Mouse (Mus musculus) kidney, embryonic 14.5 days (tissue): Measurements from ENCODE around the gene Cep350. TPM values are rescaled to one million over a fixed set of nuclear protein-coding genes. Genes with fewer than 3 reads are reported as not detected.

Experiments
- ATAC-seq: fragments of 200-750 bp; cut with Nextera tagmentation; 2 replicates; pipeline ENCODE4 v1.8.0; 2017; ENCODE audit warnings: moderate number of reproducible peaks, mild to moderate bottlenecking, moderate TSS enrichment, moderate library complexity; ENCODE audit not compliant: low FRiP score, low TSS enrichment
- H3K27ac ChIP-seq: fragments of 300-500 bp; sonication (generic); 2 replicates; pipeline ENCODE4 v1.5.1; 2014; ENCODE audit warnings: low read depth, mild to moderate bottlenecking, low read length, moderate library complexity, mixed read lengths
- H3K27me3 ChIP-seq: fragments of 300-500 bp; sonication (generic); 2 replicates; pipeline ENCODE4 v1.6.1; 2014; ENCODE audit warnings: mild to moderate bottlenecking, low read length; ENCODE audit not compliant: control insufficient read depth, insufficient read depth
- H3K36me3 ChIP-seq: fragments of 300-500 bp; sonication (generic); 2 replicates; pipeline ENCODE4 v1.6.1; 2014; ENCODE audit warnings: low read length, mixed read lengths; ENCODE audit not compliant: control insufficient read depth, insufficient read depth
- H3K4me1 ChIP-seq: fragments of 300-500 bp; sonication (generic); 2 replicates; pipeline ENCODE4 v1.6.1; 2014; ENCODE audit warnings: low read length, mixed read lengths; ENCODE audit not compliant: control insufficient read depth, insufficient read depth
- H3K4me2 ChIP-seq: fragments of 300-500 bp; sonication (generic); replicated peaks from 2 replicates; pipeline ENCODE4 v1.6.1; 2014; ENCODE audit warnings: low read depth, mild to moderate bottlenecking, low read length
- H3K4me3 ChIP-seq: fragments of 300-500 bp; sonication (generic); 2 replicates; pipeline ENCODE4 v1.5.1; 2014; ENCODE audit warnings: mild to moderate bottlenecking, low read length
- H3K9ac ChIP-seq: fragments of 300-500 bp; sonication (generic); 2 replicates; pipeline ENCODE4 v1.6.1; 2014; ENCODE audit warnings: low read depth, mild to moderate bottlenecking, low read length, moderate library complexity
- H3K9me3 ChIP-seq: fragments of 300-500 bp; sonication (generic); 2 replicates; pipeline ENCODE4 v1.6.1; 2016; ENCODE audit warnings: low read length; ENCODE audit not compliant: control insufficient read depth
- WGBS: fragments of 180-500 bp; shearing (Covaris S2); extraction: QIAGEN DNeasy Blood & Tissue Kit; methylation state at CpG from one replicate; pipeline ENCODE4 v1.1.7; 2014; 5-methylcytosine and 5-hydroxymethylcytosine counted together
- polyA plus RNA-seq: library from polyadenylated mRNA; unstranded; fragments of >200 nt; fragmentation: Nextera tagmentation; extraction: Ambion mirVana; gene quantifications from 2 replicates; pipeline ENCODE4 v1.2.1, GENCODE M21; 2014

Cep350 gene
- polyA plus RNA-seq, 1 experiment from 2014 or later = 16.3 TPM

DNA sequence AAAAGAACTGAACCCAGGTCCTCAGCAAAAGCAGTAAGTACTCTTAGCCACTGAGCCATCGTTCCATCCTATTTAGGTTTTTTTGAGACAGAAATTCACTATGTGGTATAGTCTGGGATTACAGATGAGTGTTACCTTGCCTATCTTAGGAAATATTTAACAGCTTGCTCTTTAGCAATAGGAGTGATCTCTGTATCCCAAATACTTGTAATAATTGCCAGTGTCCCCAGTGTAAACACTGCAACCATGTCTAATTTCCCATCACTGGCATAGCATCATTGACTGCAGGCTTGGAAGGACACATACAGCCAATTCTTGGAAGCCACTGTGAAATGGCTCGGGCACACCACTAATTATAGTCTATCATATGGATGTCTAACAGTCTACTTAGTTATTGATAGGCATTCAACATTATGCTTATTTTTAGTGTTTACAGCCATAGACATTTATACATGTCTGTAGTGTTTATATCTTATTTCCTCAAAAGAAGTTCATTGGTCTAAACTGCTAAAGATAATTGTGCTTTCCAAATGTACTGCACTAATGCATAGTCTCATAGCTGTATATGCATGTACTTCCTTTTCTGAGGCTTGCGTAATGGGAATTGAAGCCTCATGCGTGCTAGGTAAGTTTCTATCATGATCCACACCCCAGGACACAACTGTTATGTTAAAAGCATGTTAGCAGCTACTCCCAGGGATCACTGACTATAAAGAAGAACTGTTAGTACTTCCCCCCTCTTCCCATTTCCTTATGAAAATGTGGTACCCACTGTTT lies 146.9 kb downstream of the Cep350 start:
- Histone ChIP-seq H3K4me3 (no peak overlapping the region), H3K4me1 (peaks cover 9% of the 10 kb centered on the region; the same call in 1 of the 2 replicates), H3K4me2 (no peak overlapping the region), H3K27me3 (no peaks in the 10 kb centered on the region), H3K9me3 (no peaks in the 10 kb centered on the region), H3K36me3 (no peaks in the 10 kb centered on the region), H3K9ac (no peak overlapping the region), H3K27ac (no peak overlapping the region)
- 85% methylated on average over 4 of the region's 4 CpGs for WGBS
- no peak for ATAC-seq

DNA sequence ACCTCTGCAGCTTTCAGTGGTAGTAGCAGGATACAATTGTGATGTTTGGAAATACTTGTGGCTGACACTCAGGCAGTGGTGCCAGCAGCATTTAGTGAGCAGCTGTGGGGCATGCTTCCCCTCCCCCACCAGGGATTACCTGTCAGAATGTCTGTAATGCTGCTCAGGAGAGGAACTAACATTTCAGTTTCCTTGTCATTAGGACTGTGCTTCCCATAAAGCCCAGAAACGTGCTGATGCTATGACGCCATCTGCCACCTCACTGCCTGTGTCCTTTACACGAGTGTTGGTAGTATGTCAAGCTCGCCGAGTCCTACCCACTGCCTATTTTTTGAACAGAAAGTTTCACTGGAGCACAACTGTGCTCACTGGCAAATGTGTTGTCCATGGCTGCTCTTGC lies 152.4 kb downstream of the Cep350 start:
- no peaks in the 10 kb centered on the region for H3K27me3 ChIP-seq
- H3K9me3 ChIP-seq = no peaks in the 10 kb centered on the region
- no peaks in the 10 kb centered on the region for H3K36me3 ChIP-seq
- H3K4me1 ChIP-seq = no peaks in the 10 kb centered on the region
- H3K4me3 ChIP-seq = no peak overlapping the region
- H3K27ac ChIP-seq = no peak overlapping the region
- H3K4me2 ChIP-seq = no peak overlapping the region
- no peak overlapping the region for H3K9ac ChIP-seq
- 91% methylated on average over 5 of the region's 5 CpGs for WGBS
- no peak for ATAC-seq

GRCm38 (mm10) chr1:155816167-155816566 lies 156.9 kb downstream of the Cep350 start:
- H3K9ac ChIP-seq = no peak overlapping the region
- no peak for ATAC-seq
- no peak overlapping the region for H3K27ac ChIP-seq
- H3K4me1 ChIP-seq = peaks cover 3% of the 10 kb centered on the region; the same call in 1 of the 2 replicates
- H3K27me3 ChIP-seq = no peaks in the 10 kb centered on the region
- no peaks in the 10 kb centered on the region for H3K36me3 ChIP-seq
- whole genome bisulfite sequencing = 61% methylated on average over 2 of the region's 2 CpGs
- no peaks in the 10 kb centered on the region for H3K9me3 ChIP-seq
- H3K4me3 ChIP-seq = no peak overlapping the region
- no peak overlapping the region for H3K4me2 ChIP-seq

- Histone ChIP-seq H3K27ac (no peak within 1 kb of the TSS; the same call in 1 of the 2 replicates), H3K27me3 (no peaks in the 10 kb centered on the region), H3K36me3 (no peaks in the 10 kb centered on the region), H3K9ac (peak within 1 kb of the TSS; percentile 59), H3K9me3 (no peaks in the 10 kb centered on the region), H3K4me2 (peak within 1 kb of the TSS; percentile 71), H3K4me1 (peaks cover 10% of the 10 kb centered on the region; the same call in 1 of the 2 replicates), H3K4me3 (peak within 1 kb of the TSS; percentile 75)
- under 1% methylated on average over 60 of the region's 67 CpGs for WGBS
- peak; percentile 96 for ATAC-seq
Observed at GRCm38 (mm10) chr1:155812581-155813499, 160.2 kb downstream of the Cep350 start, which contains the start of gene Qsox1. TSS of gene Qsox1 (minus strand) at chr1:155812889.

DNA sequence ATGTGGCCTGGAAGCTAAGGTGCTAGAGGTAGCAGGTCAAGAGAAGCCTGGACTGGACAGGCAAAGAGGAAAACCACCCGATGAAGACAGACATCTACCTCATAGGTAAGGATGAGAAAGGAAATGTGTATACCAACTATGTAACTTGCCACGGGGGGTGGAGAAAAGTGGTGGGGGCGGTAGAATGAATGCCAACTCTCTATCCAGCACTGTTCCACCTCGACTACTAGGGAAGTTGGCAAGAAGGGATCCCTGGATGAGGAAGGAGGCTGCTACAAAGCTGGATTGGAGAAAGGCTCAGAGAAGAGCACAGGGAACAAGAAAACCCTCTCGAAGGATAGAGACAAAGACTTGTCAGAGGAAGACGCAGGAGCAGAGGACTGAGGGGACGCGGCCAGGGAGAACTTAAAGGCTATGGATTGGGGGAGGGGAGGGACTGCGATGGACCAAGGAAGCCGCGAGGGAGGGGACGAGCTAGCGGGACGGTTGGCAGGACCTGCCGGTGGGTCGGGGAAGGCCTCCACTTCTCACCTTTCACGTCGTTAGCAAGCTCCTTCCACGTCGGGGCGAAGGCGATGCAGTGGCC lies 161.0 kb downstream of the Cep350 start:
- Histone ChIP-seq H3K36me3 (no peaks in the 10 kb centered on the region), H3K27ac (no peak overlapping the region), H3K9me3 (no peaks in the 10 kb centered on the region), H3K4me1 (peaks cover 10% of the 10 kb centered on the region; the same call in 1 of the 2 replicates), H3K27me3 (no peaks in the 10 kb centered on the region), H3K4me2 (peak overlapping the region; percentile 71), H3K9ac (peak overlapping the region; percentile 59), H3K4me3 (peak overlapping the region; percentile 75)
- WGBS = 4% methylated on average over 22 of the region's 22 CpGs
- no peak; the same call in 1 of the 2 replicates for ATAC-seq

- 47% methylated on average over 7 of the region's 7 CpGs for WGBS
Observed at GRCm38 (mm10) chr1:155810616-155811015, 162.4 kb downstream of the Cep350 start.

GRCm38 (mm10) chr1:155809706-155810442 lies 163.2 kb downstream of the Cep350 start:
- no peak overlapping the region for H3K4me2 ChIP-seq

More at GRCm38 (mm10) chr1:155810616-155811015, 162.4 kb downstream of the Cep350 start:
- Histone ChIP-seq H3K36me3 (no peaks in the 10 kb centered on the region), H3K9ac (no peak overlapping the region), H3K27ac (no peak overlapping the region), H3K4me3 (no peak overlapping the region), H3K27me3 (no peaks in the 10 kb centered on the region), H3K4me1 (peaks cover 10% of the 10 kb centered on the region; the same call in 1 of the 2 replicates), H3K9me3 (no peaks in the 10 kb centered on the region), H3K4me2 (no peak overlapping the region)
- ATAC-seq = no peak

GRCm38 (mm10) chr1:155808261-155808660 lies 164.8 kb downstream of the Cep350 start:
- no peak overlapping the region for H3K27ac ChIP-seq
- H3K4me1 ChIP-seq = peaks cover 10% of the 10 kb centered on the region; the same call in 1 of the 2 replicates
- ATAC-seq = no peak
- H3K4me2 ChIP-seq = no peak overlapping the region
- H3K36me3 ChIP-seq = no peaks in the 10 kb centered on the region; the same call in 1 of the 2 replicates
- no peak overlapping the region for H3K9ac ChIP-seq
- H3K9me3 ChIP-seq = no peaks in the 10 kb centered on the region
- no peak overlapping the region for H3K4me3 ChIP-seq
- H3K27me3 ChIP-seq = no peaks in the 10 kb centered on the region
- WGBS = 89% methylated on average over 4 of the region's 4 CpGs

More at GRCm38 (mm10) chr1:155809706-155810442, 163.2 kb downstream of the Cep350 start:
- no peaks in the 10 kb centered on the region for H3K9me3 ChIP-seq
- H3K27me3 ChIP-seq = no peaks in the 10 kb centered on the region
- H3K4me3 ChIP-seq = no peak overlapping the region
- H3K36me3 ChIP-seq = no peaks in the 10 kb centered on the region
- no peak overlapping the region for H3K27ac ChIP-seq
- ATAC-seq = no peak
- H3K9ac ChIP-seq = no peak overlapping the region; the same call in 1 of the 2 replicates
- peaks cover 10% of the 10 kb centered on the region; the same call in 1 of the 2 replicates for H3K4me1 ChIP-seq
- 67% methylated on average over 10 of the region's 10 CpGs for WGBS
